Mouse (Mus musculus) ES-Bruce4 (cell line): ENCODE results near the gene Gm21411. TPM values are rescaled to one million over a fixed set of nuclear protein-coding genes. Genes with fewer than 3 reads are reported as not detected.
A peak's percentile ranks its signal among the peaks of the same experiment; 100 is the strongest.
"Not testable (repeated sequence)": the region's sequence is repeated elsewhere in the genome, so short reads cannot be mapped to it uniquely, and the experiment has no call there.

Experiments
- H3K27ac ChIP-seq: 2 replicates; pipeline ENCODE4 v1.5.1; 2012; ENCODE audit warnings: low read length, inconsistent platforms; ENCODE audit not compliant: insufficient read depth
- H3K27me3 ChIP-seq: 2 replicates; pipeline ENCODE4 v1.6.1; 2012; ENCODE audit warnings: mild to moderate bottlenecking, low read length, inconsistent platforms; ENCODE audit not compliant: control insufficient read depth, poor library complexity, insufficient read depth, severe bottlenecking
- H3K36me3 ChIP-seq: 2 replicates; pipeline ENCODE4 v1.6.1; 2012; ENCODE audit warnings: inconsistent platforms, mild to moderate bottlenecking, low read length, moderate library complexity; ENCODE audit not compliant: control insufficient read depth, poor library complexity, insufficient read depth, severe bottlenecking
- H3K4me1 ChIP-seq: one replicate; pipeline ENCODE4 v1.8.1; 2011; ENCODE audit warnings: low read length; ENCODE audit not compliant: control insufficient read depth, insufficient read depth
- H3K4me3 ChIP-seq: 2 replicates; pipeline ENCODE4 v1.5.1; 2011; ENCODE audit warnings: low read depth, mild to moderate bottlenecking, low read length
- H3K9ac ChIP-seq: 2 replicates; pipeline ENCODE4 v1.6.1; 2012; ENCODE audit warnings: low read depth, mild to moderate bottlenecking, inconsistent platforms; ENCODE audit not compliant: poor library complexity, severe bottlenecking
- H3K9me3 ChIP-seq: replicated peaks from 2 replicates; pipeline ENCODE4 v1.6.1; 2012; ENCODE audit warnings: mild to moderate bottlenecking, low read length, inconsistent platforms; ENCODE audit not compliant: control insufficient read depth, poor library complexity, insufficient read depth, severe bottlenecking
- CTCF ChIP-seq: IDR thresholded peaks from one replicate; pipeline ENCODE4 v1.8.1; 2011; ENCODE audit warnings: low read depth, low read length
- EP300 ChIP-seq: IDR thresholded peaks from 2 replicates; pipeline ENCODE4 v1.6.1; 2011; ENCODE audit warnings: low read depth, low read length; ENCODE audit not compliant: insufficient read depth
- POLR2A ChIP-seq: IDR thresholded peaks from one replicate; pipeline ENCODE4 v1.8.1; 2011; ENCODE audit warnings: low read length; ENCODE audit not compliant: insufficient read depth
- polyA plus RNA-seq: library from polyadenylated mRNA; stranded (reverse); fragments of >200 nt; gene quantifications from 2 replicates; pipeline ENCODE4 v1.2.4, GENCODE M21; 2011; ENCODE audit warnings: low read depth; ENCODE audit not compliant: missing spikeins, insufficient read depth, insufficient read length

Gene Gm21411
- polyA plus RNA-seq = 20.2 and 25.5 TPM in 2 replicates

DNA sequence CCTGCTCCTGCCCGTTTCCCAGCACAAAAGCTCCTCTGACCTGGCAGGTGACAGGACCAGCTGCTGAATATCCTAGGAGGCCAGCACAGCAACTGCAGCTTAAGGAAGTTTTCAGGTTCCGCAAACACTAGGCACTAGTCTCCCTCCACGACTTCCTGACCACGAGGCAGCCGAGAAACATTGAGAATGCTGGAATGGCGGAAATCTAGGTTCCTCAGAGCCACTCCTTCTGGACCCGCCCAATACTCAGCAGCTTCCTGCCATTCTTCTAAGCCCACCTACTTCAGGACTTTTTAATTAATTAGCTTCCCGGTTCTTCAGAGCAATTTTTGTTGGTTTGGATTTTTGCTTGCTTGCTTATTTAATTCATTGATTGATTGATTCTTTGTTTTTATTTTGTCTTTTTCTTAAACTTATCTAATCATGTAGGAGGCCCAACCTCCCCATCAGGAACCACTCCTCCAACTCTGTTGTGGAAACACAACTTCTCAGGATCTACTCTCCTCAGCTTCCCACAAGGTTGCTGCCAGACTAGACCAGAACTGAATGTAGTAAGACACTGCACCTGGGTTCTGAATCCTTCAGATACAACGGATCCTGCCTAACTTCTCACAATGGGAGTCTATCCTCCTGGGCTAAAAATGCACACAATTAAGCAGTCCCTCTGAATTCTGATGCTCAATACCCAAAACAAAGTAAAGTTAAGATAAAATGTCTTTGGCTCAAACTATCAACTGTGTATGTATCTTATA is at the start of gene Gm21411:
Gene Gm21411, minus strand, starts transcription at position 205 of the 752 bp plus-strand sequence.
- peak within 1 kb of the TSS; percentile 66 for H3K9ac ChIP-seq
- peak within 1 kb of the TSS; percentile 91 for H3K27ac ChIP-seq
- not testable (repeated sequence) for H3K4me1 ChIP-seq, H3K9me3 ChIP-seq, H3K36me3 ChIP-seq, H3K27me3 ChIP-seq
- H3K4me3 ChIP-seq = peak within 1 kb of the TSS; percentile 88

DNA sequence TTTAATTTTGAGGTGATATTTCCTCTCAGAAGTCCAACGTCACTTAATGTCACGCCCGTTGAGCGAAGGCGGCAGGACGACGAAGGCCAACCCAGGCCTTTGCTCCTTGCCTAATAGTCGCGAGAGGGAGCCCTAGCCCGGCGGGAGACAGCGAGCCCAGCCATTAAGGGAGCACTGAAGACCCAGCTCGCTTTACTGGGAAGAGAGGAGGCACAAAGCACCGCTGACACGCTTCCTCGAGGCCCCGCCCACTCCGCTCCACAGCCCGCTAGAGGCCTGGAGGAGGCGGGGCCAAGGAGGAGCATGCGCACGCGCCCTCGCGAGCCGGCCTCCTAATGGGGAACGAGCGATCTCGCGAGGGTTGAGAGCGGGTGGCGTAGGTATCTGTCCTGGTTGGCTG is 32.3 kb upstream of the Gm21411 start:
- not testable (repeated sequence) for H3K27ac ChIP-seq, H3K4me1 ChIP-seq, H3K36me3 ChIP-seq, H3K27me3 ChIP-seq, H3K9me3 ChIP-seq, H3K9ac ChIP-seq
- TF ChIP-seq CTCF = peak; percentile 34
- H3K4me3 ChIP-seq = peak overlapping the region; percentile 4; the same call in 1 of the 2 replicates

DNA sequence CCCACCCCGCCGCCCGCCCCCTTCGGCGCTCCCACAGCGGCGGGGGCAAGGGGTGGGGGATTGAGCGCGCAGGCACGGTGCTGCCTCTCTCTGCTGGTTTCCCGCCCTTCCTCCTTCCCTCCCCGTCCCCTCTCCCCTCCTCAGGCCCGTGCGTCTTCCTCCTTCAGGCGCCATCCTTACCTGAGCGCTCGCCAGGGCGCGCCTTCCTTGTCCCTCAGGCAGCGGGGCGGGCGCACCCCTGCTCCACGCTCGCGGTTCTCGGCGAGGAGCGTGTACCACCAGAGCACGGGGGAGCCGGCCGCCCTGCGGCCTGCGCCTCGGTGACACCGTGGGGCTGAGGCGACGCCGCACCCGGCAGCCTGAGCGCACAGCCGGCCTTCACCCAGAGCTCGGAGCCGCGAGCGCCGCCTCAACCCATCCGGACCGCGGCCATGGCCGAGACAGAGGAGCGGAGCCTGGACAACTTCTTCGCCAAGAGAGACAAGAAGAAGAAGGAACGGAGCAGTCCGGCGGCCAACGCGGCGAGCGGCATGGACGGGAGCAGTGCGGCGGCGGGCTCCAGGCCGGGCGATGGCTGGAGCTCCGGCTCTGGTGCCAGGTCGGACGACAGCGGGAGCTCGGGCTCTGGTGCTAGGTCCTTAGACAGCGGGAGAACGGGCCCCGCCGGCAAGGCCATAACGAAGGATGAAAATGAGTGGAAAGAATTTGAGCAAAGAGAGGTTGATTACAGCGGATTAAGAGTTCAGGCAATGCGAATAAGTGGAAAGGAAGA is 23.1 kb upstream of the Gm21411 start:
- Histone ChIP-seq H3K9ac (peak overlapping the region; percentile 90), H3K36me3 (no peaks in the 10 kb centered on the region), H3K9me3 (no peaks in the 10 kb centered on the region), H3K4me3 (peak overlapping the region; percentile 82), H3K27me3 (no peaks in the 10 kb centered on the region), H3K27ac (no peak overlapping the region), H3K4me1 (no peaks in the 10 kb centered on the region)
- TF ChIP-seq POLR2A = peak; percentile 58
- TF ChIP-seq CTCF = no peak
- 0 out of 2 replicates have a peak, but pooled peaks have one; percentile 18 for TF ChIP-seq EP300

DNA sequence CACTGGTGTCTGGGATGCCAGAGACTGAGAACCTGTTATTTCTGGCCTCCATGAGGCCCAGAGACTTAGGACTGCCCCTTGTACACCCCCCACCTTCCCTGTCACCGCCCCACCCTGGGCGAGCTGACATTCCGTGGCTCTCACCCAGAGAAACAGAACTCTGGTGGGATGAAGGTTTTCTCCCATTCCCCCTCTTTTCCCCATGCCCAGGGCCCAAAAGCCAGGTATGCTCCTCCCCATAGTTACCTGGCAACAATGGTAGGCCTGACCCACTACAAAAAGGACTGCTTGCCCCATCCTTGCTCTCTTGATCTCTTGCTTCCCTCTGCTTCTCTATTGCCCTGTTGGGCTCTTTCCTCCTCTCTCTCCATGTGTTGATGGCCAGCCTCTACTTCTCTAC is 5.8 kb upstream of the Gm21411 start:
- Histone ChIP-seq H3K9me3 (no peaks in the 10 kb centered on the region), H3K4me1 (peaks cover 3% of the 10 kb centered on the region), H3K27me3 (no peaks in the 10 kb centered on the region), H3K4me3 (no peak overlapping the region), H3K9ac (no peak overlapping the region), H3K36me3 (no peaks in the 10 kb centered on the region), H3K27ac (no peak overlapping the region)
- TF ChIP-seq EP300 (no peak), CTCF (no peak), POLR2A (no peak)

DNA sequence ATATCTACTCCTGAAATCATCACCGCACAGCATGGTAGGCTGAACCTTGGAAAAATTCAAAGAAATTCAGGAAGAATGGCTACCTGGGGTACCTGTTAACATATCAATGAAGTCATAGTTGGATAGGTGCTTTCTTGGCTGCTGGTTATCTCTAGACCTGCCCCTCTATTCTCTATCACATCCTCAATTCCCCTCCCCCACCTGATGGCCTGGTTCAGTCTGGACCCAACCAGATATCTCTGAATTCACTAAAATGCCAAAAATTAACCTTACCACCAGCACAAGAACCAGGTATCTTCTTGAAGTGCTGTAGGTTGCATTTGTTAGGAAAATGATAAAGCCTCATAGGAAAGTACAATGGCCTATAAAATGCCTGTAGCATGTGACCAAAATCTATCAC is 1.3 kb downstream of the Gm21411 start:
- not testable (repeated sequence) for H3K9me3 ChIP-seq, H3K9ac ChIP-seq, H3K27me3 ChIP-seq, H3K4me1 ChIP-seq, H3K36me3 ChIP-seq, H3K27ac ChIP-seq
- peak overlapping the region; percentile 5; the same call in 1 of the 2 replicates for H3K4me3 ChIP-seq

DNA sequence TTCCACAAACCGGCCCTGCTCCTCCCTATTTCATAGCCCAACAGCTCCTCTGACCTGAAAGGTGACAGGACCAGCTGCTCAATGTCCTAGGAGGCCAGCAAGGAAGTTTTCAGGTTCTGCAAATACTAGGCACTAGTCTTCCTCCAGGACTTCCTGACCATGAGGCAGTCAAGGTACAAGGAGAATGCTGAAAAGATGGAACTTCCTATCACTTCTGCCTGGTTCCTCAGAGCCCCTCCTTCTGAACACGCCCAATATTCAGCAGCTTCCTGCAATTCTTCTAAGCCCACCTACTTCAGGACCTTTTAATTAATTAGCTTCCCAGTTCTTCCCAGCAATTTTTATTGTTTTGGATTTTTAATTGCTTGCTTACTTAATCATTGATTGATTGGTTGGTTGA is 4.6 kb downstream of the Gm21411 start:
- 0 out of 2 replicates have a peak overlapping the region, but pooled peaks have one; percentile 54 for H3K27ac ChIP-seq
- H3K27me3 ChIP-seq, H3K9ac ChIP-seq, H3K9me3 ChIP-seq, H3K4me1 ChIP-seq, H3K4me3 ChIP-seq, H3K36me3 ChIP-seq: not testable (repeated sequence)

DNA sequence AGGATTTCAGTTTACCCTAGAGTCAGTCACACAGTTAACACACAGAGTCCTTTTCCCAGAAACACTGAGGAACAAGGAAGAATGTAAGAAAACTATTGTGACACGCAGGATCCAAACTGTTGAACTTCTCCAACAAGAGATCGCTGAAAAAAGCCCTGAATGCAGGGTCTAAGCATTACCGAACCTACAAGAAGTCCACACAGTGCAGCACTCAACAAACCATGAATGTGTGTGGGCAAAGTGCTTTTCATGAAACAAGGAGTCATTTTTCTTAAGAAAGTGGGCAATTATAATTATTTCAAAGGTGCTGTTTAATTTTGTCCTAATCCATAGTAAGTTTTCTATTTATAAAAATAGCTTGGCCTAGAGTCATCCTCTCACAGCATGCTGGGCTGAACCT is 6.3 kb downstream of the Gm21411 start:
- H3K27me3 ChIP-seq, H3K4me1 ChIP-seq, H3K36me3 ChIP-seq, H3K4me3 ChIP-seq, H3K9me3 ChIP-seq, H3K9ac ChIP-seq: not testable (repeated sequence)
- H3K27ac ChIP-seq = peak overlapping the region; percentile 94
